Mouse (Mus musculus): ENCODE data around the gene Mgat4d. TPM values are rescaled to one million over a fixed set of nuclear protein-coding genes. Genes with fewer than 3 reads are reported as not detected.
"Not testable (repeated sequence)": the region's sequence is repeated elsewhere in the genome, so short reads cannot be mapped to it uniquely, and the experiment has no call there.

The Mgat4d gene
- not detected in 2 replicates for polyA plus RNA-seq (2015; fragmentation: Nextera tagmentation; extraction: Ambion mirVana)

GRCm38 (mm10) chr8:83348263-83348662 is at the start of gene Mgat4d:
Gene Mgat4d, plus strand, starts transcription at chr8:83348471.
- DNase-seq (ENCODE audit: low spot score) (no peak), ATAC-seq (no peak)
- H3K9ac ChIP-seq (replicated peaks; ENCODE audit: low read depth) = no peak within 1 kb of the TSS
- no peaks in the 10 kb centered on the region for H3K9me3 ChIP-seq (ENCODE audit: low read length)
- no peaks in the 10 kb centered on the region for H3K27me3 ChIP-seq (replicated peaks; ENCODE audit: insufficient read depth, low read length)
- no peak for TF ChIP-seq CTCF (IDR thresholded peaks at IDR 0.05)
- TF ChIP-seq EP300 (IDR thresholded peaks at IDR 0.05) = no peak
- no peaks in the 10 kb centered on the region for H3K4me1 ChIP-seq (ENCODE audit: insufficient read depth, low read depth, low read length)
- no peak within 1 kb of the TSS for H3K4me2 ChIP-seq (replicated peaks; ENCODE audit: low read depth, low read length)
- H3K36me3 ChIP-seq (ENCODE audit: insufficient read depth, low read length) = no peaks in the 10 kb centered on the region
- no peak within 1 kb of the TSS for H3K4me3 ChIP-seq (ENCODE audit: low read depth, low read length)
- 58% methylated on average over 16 of the region's 18 CpGs for WGBS
- no peak within 1 kb of the TSS for H3K27ac ChIP-seq (ENCODE audit: low read length)

- Histone ChIP-seq H3K27ac (ENCODE audit: low read length) (no peak overlapping the region), H3K4me2 (replicated peaks; ENCODE audit: low read depth, low read length) (no peak overlapping the region), H3K27me3 (replicated peaks; ENCODE audit: insufficient read depth, low read length) (no peaks in the 10 kb centered on the region), H3K9me3 (ENCODE audit: low read length) (no peaks in the 10 kb centered on the region), H3K4me1 (ENCODE audit: insufficient read depth, low read depth, low read length) (no peaks in the 10 kb centered on the region), H3K9ac (replicated peaks; ENCODE audit: low read depth) (no peak overlapping the region), H3K4me3 (ENCODE audit: low read depth, low read length) (no peak overlapping the region), H3K36me3 (ENCODE audit: insufficient read depth, low read length) (no peaks in the 10 kb centered on the region)
- DNase-seq (ENCODE audit: low spot score) = peak; percentile 6
- no peak for TF ChIP-seq EP300 (IDR thresholded peaks at IDR 0.05)
- peak; percentile 61 for TF ChIP-seq CTCF (IDR thresholded peaks at IDR 0.05)
- WGBS = 56% methylated on average over 1 of the region's 1 CpGs
- ATAC-seq = no peak
These were observed 48.1 kb upstream of the Mgat4d start for GRCm38 (mm10) chr8:83300135-83300534.

DNA sequence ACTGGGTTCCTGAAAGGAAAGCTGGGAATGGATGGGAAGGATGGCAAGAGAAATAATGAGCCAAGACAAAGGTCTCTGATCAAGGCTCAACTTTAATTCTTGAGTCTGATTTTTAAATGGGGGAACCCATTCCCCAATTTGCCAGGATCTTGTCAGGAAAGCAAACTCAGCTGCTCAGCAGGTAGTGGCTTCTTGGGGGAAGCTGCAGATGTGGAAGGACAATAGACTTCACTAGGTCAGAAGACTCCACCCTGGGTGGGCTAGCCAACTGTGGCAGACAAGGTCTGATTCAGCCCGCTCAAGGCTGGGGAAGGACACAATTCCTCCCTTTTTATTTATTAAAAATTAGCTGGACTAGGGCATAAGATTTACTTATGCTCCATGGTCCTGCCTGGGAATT is 43.3 kb upstream of the Mgat4d start:
- Histone ChIP-seq H3K4me2 (replicated peaks; ENCODE audit: low read depth, low read length) (no peak overlapping the region), H3K27ac (ENCODE audit: low read length) (no peak overlapping the region), H3K4me3 (ENCODE audit: low read depth, low read length) (no peak overlapping the region), H3K27me3 (replicated peaks; ENCODE audit: insufficient read depth, low read length) (no peaks in the 10 kb centered on the region), H3K9ac (replicated peaks; ENCODE audit: low read depth) (no peak overlapping the region), H3K4me1 (ENCODE audit: insufficient read depth, low read depth, low read length) (no peaks in the 10 kb centered on the region), H3K9me3 (ENCODE audit: low read length) (no peaks in the 10 kb centered on the region), H3K36me3 (ENCODE audit: insufficient read depth, low read length) (no peaks in the 10 kb centered on the region)
- 88% methylated on average over 1 of the region's 1 CpGs for WGBS
- ATAC-seq (no peak), DNase-seq (ENCODE audit: low spot score) (no peak)
- TF ChIP-seq EP300 (IDR thresholded peaks at IDR 0.05) (no peak), CTCF (IDR thresholded peaks at IDR 0.05) (no peak)

DNA sequence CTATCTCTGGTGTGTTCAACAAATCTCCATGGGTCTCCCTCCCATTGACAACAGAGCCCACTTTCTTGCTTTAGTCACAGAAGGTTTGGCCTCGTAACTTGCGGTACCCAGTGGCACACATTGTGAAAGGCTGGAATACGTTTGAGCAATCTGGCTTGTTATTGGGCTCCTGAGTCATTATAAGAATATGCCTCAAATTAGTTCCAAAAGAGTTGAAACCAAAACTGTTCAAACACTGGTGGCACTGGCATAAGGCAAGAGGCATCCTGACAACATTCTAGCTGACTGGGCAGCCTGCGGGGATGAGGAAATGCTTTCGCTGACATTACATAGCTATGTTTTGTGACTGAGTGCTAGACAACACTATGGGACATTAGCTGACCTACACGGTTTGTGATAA is 38.4 kb upstream of the Mgat4d start:
- Histone ChIP-seq H3K27me3 (replicated peaks; ENCODE audit: insufficient read depth, low read length) (no peaks in the 10 kb centered on the region), H3K4me2 (replicated peaks; ENCODE audit: low read depth, low read length) (no peak overlapping the region), H3K4me1 (ENCODE audit: insufficient read depth, low read depth, low read length) (no peaks in the 10 kb centered on the region), H3K9ac (replicated peaks; ENCODE audit: low read depth) (no peak overlapping the region), H3K4me3 (ENCODE audit: low read depth, low read length) (no peak overlapping the region), H3K9me3 (ENCODE audit: low read length) (no peaks in the 10 kb centered on the region), H3K27ac (ENCODE audit: low read length) (no peak overlapping the region), H3K36me3 (ENCODE audit: insufficient read depth, low read length) (no peaks in the 10 kb centered on the region)
- ATAC-seq = no peak
- no peak for TF ChIP-seq CTCF (IDR thresholded peaks at IDR 0.05)
- no peak for TF ChIP-seq EP300 (IDR thresholded peaks at IDR 0.05)
- DNase-seq (ENCODE audit: low spot score) = no peak
- WGBS = 80% methylated on average over 6 of the region's 6 CpGs

DNA sequence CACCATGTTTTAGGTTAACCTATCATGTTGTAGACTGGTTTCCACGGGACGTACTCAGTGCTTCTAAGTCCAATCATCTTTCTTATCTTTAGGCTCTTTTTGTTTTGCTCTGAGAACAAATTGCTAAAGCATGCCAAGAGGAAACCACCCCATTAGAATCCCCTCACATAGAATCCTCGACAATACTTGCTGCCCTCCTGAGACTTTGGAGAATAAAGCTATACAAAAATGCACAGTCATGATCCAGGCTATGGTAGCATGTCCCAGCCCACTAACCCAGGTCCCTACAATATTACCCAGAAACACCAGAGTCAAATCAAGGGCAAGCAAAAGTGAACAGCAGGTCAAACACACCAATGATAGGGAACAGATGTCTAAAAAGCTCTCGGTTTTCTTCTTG is 33.2 kb upstream of the Mgat4d start:
- H3K27me3 ChIP-seq (replicated peaks; ENCODE audit: insufficient read depth, low read length); H3K4me3 ChIP-seq (ENCODE audit: low read depth, low read length); H3K9ac ChIP-seq (replicated peaks; ENCODE audit: low read depth); DNase-seq (ENCODE audit: low spot score); H3K4me2 ChIP-seq (replicated peaks; ENCODE audit: low read depth, low read length); H3K9me3 ChIP-seq (ENCODE audit: low read length); H3K4me1 ChIP-seq (ENCODE audit: insufficient read depth, low read depth, low read length); ATAC-seq; H3K27ac ChIP-seq (ENCODE audit: low read length): not testable (repeated sequence)
- peaks cover 24% of the 10 kb centered on the region; the same call in 1 of the 2 replicates for H3K36me3 ChIP-seq (ENCODE audit: insufficient read depth, low read length)
- WGBS = 93% methylated on average over 4 of the region's 4 CpGs

- H3K4me2 ChIP-seq (replicated peaks; ENCODE audit: low read depth, low read length) = no peak overlapping the region
- WGBS = 86% methylated on average over 2 of the region's 2 CpGs
These were observed 32.6 kb upstream of the Mgat4d start for GRCm38 (mm10) chr8:83315691-83316090.

DNA sequence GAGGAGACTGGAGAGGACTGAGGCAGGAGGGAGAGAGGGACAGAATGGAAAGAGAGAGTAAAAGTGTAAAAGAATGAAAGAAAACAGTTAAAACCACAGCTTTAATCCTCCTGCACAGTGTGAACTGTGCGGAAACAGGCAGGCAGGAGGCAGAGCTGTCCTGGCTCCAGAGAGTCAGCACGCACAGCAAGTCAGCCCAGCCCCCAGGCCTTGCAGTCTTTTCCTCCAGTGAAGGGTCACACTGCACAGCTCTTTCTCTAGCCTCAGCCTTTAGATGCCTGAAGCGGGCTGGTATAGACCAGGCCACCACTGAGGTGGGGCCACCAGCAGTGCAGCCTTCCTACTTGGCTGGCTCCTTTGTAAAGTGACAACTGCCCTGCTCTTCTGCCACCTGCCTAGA is 27.7 kb upstream of the Mgat4d start:
- no peaks in the 10 kb centered on the region for H3K9me3 ChIP-seq (ENCODE audit: low read length)
- peaks cover 31% of the 10 kb centered on the region; the same call in 1 of the 2 replicates for H3K36me3 ChIP-seq (ENCODE audit: insufficient read depth, low read length)
- no peak overlapping the region for H3K4me2 ChIP-seq (replicated peaks; ENCODE audit: low read depth, low read length)
- no peak for ATAC-seq
- 97% methylated on average over 3 of the region's 3 CpGs for WGBS
- H3K9ac ChIP-seq (replicated peaks; ENCODE audit: low read depth) = no peak overlapping the region
- H3K4me3 ChIP-seq (ENCODE audit: low read depth, low read length) = no peak overlapping the region
- no peaks in the 10 kb centered on the region for H3K27me3 ChIP-seq (replicated peaks; ENCODE audit: insufficient read depth, low read length)
- no peak overlapping the region for H3K27ac ChIP-seq (ENCODE audit: low read length)
- DNase-seq (ENCODE audit: low spot score) = no peak
- no peaks in the 10 kb centered on the region for H3K4me1 ChIP-seq (ENCODE audit: insufficient read depth, low read depth, low read length)
- no peak for TF ChIP-seq CTCF (IDR thresholded peaks at IDR 0.05)
- no peak for TF ChIP-seq EP300 (IDR thresholded peaks at IDR 0.05)

More at GRCm38 (mm10) chr8:83315691-83316090, 32.6 kb upstream of the Mgat4d start:
- H3K4me3 ChIP-seq (ENCODE audit: low read depth, low read length) = no peak overlapping the region
- TF ChIP-seq EP300 (IDR thresholded peaks at IDR 0.05) = no peak
- TF ChIP-seq CTCF (IDR thresholded peaks at IDR 0.05) = no peak
- H3K27ac ChIP-seq (ENCODE audit: low read length) = no peak overlapping the region
- H3K27me3 ChIP-seq (replicated peaks; ENCODE audit: insufficient read depth, low read length) = no peaks in the 10 kb centered on the region
- peaks cover 24% of the 10 kb centered on the region; the same call in 1 of the 2 replicates for H3K36me3 ChIP-seq (ENCODE audit: insufficient read depth, low read length)
- H3K9ac ChIP-seq (replicated peaks; ENCODE audit: low read depth) = no peak overlapping the region
- ATAC-seq = no peak
- H3K4me1 ChIP-seq (ENCODE audit: insufficient read depth, low read depth, low read length) = no peaks in the 10 kb centered on the region
- H3K9me3 ChIP-seq (ENCODE audit: low read length) = no peaks in the 10 kb centered on the region
- DNase-seq (ENCODE audit: low spot score) = no peak

Measured in lung, postnatal 0 days (tissue).